Mouse (Mus musculus) thymus, adult 2 months (tissue): ENCODE results near the gene Gnb5.
"Not testable (repeated sequence)": the region's sequence is repeated elsewhere in the genome, so short reads cannot be mapped to it uniquely, and the experiment has no call there.

Experiments used
- CTCF ChIP-seq: fragments of 200-500 bp; IDR thresholded peaks from 2 replicates; pipeline ENCODE4 v1.5.1; 2012; ENCODE audit warnings: mild to moderate bottlenecking, control low read depth, low read length, moderate library complexity, borderline replicate concordance; ENCODE audit not compliant: control insufficient read depth, poor library complexity, insufficient read depth; ENCODE audit errors: extremely low read depth
- POLR2A ChIP-seq: fragments of 200-500 bp; IDR thresholded peaks from 2 replicates; pipeline ENCODE4 v1.6.1; 2012; ENCODE audit warnings: mild to moderate bottlenecking, low read length, control low read depth, moderate library complexity; ENCODE audit not compliant: control insufficient read depth, poor library complexity, insufficient read depth; ENCODE audit errors: extremely low read depth

DNA sequence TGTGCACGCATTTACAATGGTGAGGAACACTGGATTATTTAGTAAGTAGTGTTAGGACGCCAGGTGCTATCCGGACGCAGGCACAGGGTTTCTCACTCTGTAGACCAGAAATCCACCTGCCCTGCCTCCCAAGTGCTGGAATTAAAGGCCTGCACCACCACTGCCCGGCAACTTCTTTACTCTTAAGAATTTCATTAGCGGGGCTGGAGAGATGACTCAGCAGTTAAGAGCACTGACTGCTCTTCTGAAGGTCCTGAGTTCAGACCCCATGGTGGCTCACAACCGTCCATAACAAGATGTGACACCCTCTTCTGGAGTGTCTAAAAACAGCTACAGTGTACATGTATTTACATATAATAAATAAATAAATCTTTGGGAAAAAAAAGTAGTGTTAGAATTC, 57.6 kb downstream of the Gnb5 start:
- TF ChIP-seq CTCF, POLR2A: not testable (repeated sequence)
